Mouse (Mus musculus) liver, embryonic 14.5 days (tissue): ENCODE measurements around the gene Timm50. TPM values are rescaled to one million over a fixed set of nuclear protein-coding genes. Genes with fewer than 3 reads are reported as not detected.

Experiments used
- ATAC-seq: fragments of 200-750 bp; cut with Nextera tagmentation; 2 replicates; pipeline ENCODE4 v1.8.0; 2017; ENCODE audit warnings: moderate number of reproducible peaks, mild to moderate bottlenecking, moderate library complexity; ENCODE audit not compliant: insufficient read depth
- DNase-seq, 3 experiments: peaks; one replicate each; pipeline ENCODE4 v3.0.0-alpha.2; 2012 to 2013; ENCODE audit warnings: low read depth in 3 of 3, low spot score in 3 of 3
- H3K27ac ChIP-seq: fragments of 300-500 bp; sonication (generic); 2 replicates; pipeline ENCODE4 v1.5.1; 2014; ENCODE audit warnings: moderate library complexity, mild to moderate bottlenecking, control low read depth, inconsistent platforms
- H3K27me3 ChIP-seq: fragments of 300-500 bp; sonication (generic); 2 replicates; pipeline ENCODE4 v1.6.1; 2014; ENCODE audit warnings: mild to moderate bottlenecking, low read length, moderate library complexity; ENCODE audit not compliant: control insufficient read depth, insufficient read depth
- H3K36me3 ChIP-seq: fragments of 300-500 bp; sonication (generic); replicated peaks from 2 replicates; pipeline ENCODE4 v1.6.1; 2014; ENCODE audit warnings: low read depth; ENCODE audit not compliant: control insufficient read depth, insufficient read depth
- H3K4me1 ChIP-seq, 2 experiments: fragments of 200-500 bp in 1 of 2; fragments of 300-500 bp in 1 of 2; sonication (generic) in 1 of 2; replicated peaks; 2 replicates each; pipeline ENCODE4 v1.6.1; 2012 to 2014; ENCODE audit warnings: antibody characterized with exemption in 1 of 2, inconsistent platforms in 1 of 2, low read length in 1 of 2; ENCODE audit not compliant: control insufficient read depth in 2 of 2, insufficient read depth in 2 of 2
- H3K4me2 ChIP-seq: fragments of 300-500 bp; sonication (generic); 2 replicates; pipeline ENCODE4 v1.6.1; 2014; ENCODE audit warnings: low read depth, mild to moderate bottlenecking, control low read depth, moderate library complexity
- H3K4me3 ChIP-seq, 2 experiments: fragments of 200-500 bp in 1 of 2; fragments of 300-500 bp in 1 of 2; sonication (generic) in 1 of 2; 2 replicates each; pipeline ENCODE4 v1.5.1; 2012 to 2014; ENCODE audit warnings: low read depth in 2 of 2, low read length in 2 of 2, mild to moderate bottlenecking in 2 of 2, control low read depth in 1 of 2, inconsistent platforms in 1 of 2, moderate library complexity in 1 of 2; ENCODE audit not compliant: insufficient read depth in 1 of 2
- H3K9ac ChIP-seq: fragments of 300-500 bp; sonication (generic); replicated peaks from 2 replicates; pipeline ENCODE4 v1.6.1; 2014; ENCODE audit warnings: mild to moderate bottlenecking, control low read depth, moderate library complexity
- H3K9me3 ChIP-seq: fragments of 300-500 bp; sonication (generic); 2 replicates; pipeline ENCODE4 v1.6.1; 2016; ENCODE audit warnings: low read length, mixed read lengths; ENCODE audit not compliant: control insufficient read depth
- CTCF ChIP-seq: IDR thresholded peaks from 2 replicates; pipeline ENCODE4 v1.5.1; 2016; ENCODE audit warnings: antibody characterized with exemption, low read depth, control low read depth
- EP300 ChIP-seq: IDR thresholded peaks from 2 replicates; pipeline ENCODE4 v1.6.1; 2016; ENCODE audit warnings: antibody characterized with exemption, low read depth
- WGBS: fragments of 180-500 bp; shearing (Covaris S2); extraction: QIAGEN DNeasy Blood & Tissue Kit; methylation state at CpG from one replicate; pipeline ENCODE4 v1.1.7; 2014; ENCODE audit not compliant: insufficient replicate concordance; 5-methylcytosine and 5-hydroxymethylcytosine counted together
- polyA plus RNA-seq, 2 experiments: library from polyadenylated mRNA; depleted of rRNA in 1 of 2; stranded (reverse) in 1 of 2; unstranded in 1 of 2; fragments of >200 nt; fragmentation: Nextera tagmentation in 1 of 2; extraction: Ambion mirVana in 1 of 2; gene quantifications; 2 replicates each; pipeline versions ENCODE4 v1.2.1 to v1.2.3; 2012 to 2014

Gene Timm50
- polyA plus RNA-seq, 2 experiments, result 45.4 to 91.1 TPM

DNA sequence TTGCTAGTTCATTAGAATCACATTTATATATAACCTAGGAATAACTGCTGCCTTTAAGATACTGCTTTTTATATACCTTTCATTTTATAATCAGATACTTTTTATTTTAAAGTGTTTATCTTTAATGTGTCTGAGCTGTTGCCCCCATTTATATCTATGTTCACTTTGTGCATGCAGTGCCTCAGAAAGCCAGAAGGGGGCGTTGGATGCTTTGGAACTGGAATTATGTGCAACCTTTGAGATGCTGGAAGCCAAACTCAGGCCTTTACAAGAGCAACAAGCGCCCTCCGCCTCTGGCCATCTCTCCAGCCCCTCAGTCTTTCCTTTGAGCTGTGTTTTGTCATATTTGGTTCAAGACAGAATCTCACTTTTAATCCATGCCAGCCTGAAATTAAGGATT is 40.1 kb downstream of the Timm50 start:
- no peaks in the 10 kb centered on the region for H3K36me3 ChIP-seq
- TF ChIP-seq EP300, result no peak
- peak; percentile 44 for TF ChIP-seq CTCF
- H3K9me3 ChIP-seq, result no peaks in the 10 kb centered on the region
- H3K4me1 ChIP-seq, result peaks cover 0 to 2% of the 10 kb centered on the region in 2 experiments; a peak in 1 of 4 replicates
- no peak overlapping the region for H3K4me3 ChIP-seq
- no peak overlapping the region for H3K9ac ChIP-seq
- peaks cover 13% of the 10 kb centered on the region for H3K27me3 ChIP-seq
- ATAC-seq (no peak), DNase-seq (no peak)
- no peak overlapping the region for H3K27ac ChIP-seq
- H3K4me2 ChIP-seq, result no peak overlapping the region
- WGBS, result 65% methylated on average over 3 of the region's 3 CpGs

GRCm38 (mm10) chr7:28269355-28269754 is 42.5 kb downstream of the Timm50 start:
- H3K4me3 ChIP-seq, result no peak overlapping the region
- ATAC-seq (no peak), DNase-seq (no peak)
- H3K9me3 ChIP-seq, result no peaks in the 10 kb centered on the region
- H3K4me1 ChIP-seq, result peaks cover 0 to 2% of the 10 kb centered on the region in 2 experiments; a peak in 1 of 4 replicates
- peaks cover 13% of the 10 kb centered on the region for H3K27me3 ChIP-seq
- TF ChIP-seq EP300 (no peak), CTCF (peak; percentile 49)
- H3K9ac ChIP-seq, result no peak overlapping the region
- H3K36me3 ChIP-seq, result no peaks in the 10 kb centered on the region
- no peak overlapping the region for H3K4me2 ChIP-seq
- WGBS, result 83% methylated on average over 12 of the region's 12 CpGs
- H3K27ac ChIP-seq, result no peak overlapping the region

DNA sequence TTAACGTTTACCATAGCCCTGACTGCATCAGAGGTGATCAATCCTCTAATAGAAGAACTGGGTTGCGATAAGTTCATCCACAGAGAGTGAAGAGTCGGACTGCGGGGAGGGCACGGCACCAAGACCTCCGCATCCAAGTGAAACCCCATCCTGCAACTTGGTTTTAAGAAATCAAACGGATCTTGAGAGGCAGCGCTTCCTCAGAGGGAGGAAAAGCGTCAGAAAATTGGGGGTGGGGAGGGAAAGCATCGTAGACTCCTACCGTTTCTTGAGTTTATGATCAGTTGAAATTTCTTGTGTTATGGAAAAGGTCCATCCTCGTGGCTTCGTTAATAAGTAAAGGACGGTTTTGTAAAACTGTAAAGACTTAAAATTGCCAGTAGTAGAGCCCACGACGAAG is 43.3 kb downstream of the Timm50 start:
- no peak overlapping the region for H3K27ac ChIP-seq
- peak overlapping the region; percentile 36 to 62 for H3K4me3 ChIP-seq
- ATAC-seq (no peak), DNase-seq (no peak)
- no peak overlapping the region; the same call in 1 of the 2 replicates for H3K9ac ChIP-seq
- H3K36me3 ChIP-seq, result no peaks in the 10 kb centered on the region
- peak overlapping the region; percentile 61 for H3K4me2 ChIP-seq
- peaks cover 13% of the 10 kb centered on the region for H3K27me3 ChIP-seq
- 30% methylated on average over 16 of the region's 16 CpGs for WGBS
- no peaks in the 10 kb centered on the region for H3K9me3 ChIP-seq
- TF ChIP-seq CTCF (no peak), EP300 (no peak)
- H3K4me1 ChIP-seq, result peaks cover 0 to 2% of the 10 kb centered on the region in 2 experiments; a peak in 1 of 4 replicates

DNA sequence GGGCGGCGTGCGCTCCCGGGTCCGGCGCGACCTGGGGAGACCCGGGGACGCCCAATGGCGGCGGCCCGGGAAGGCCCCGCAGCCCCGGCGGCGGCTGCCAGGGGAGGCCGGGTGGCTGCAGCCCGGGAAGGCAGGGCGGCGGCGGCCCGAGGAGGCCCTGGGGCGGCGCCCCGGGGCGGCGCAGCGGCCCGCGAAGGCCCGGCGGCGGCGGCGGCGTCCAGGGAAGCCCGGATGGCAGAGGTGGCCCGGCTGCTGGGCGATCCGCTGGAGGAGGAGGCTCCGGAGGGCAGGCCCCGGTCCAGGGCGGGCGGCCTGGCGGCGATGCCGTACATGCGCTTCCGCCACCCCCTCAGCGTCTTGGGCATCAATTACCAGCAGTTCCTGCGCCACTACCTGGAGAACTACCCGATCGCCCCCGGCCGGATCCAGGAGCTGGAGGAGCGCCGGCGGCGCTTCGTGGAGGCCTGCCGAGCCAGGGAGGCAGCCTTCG is 43.8 kb downstream of the Timm50 start:
- peaks cover 0 to 2% of the 10 kb centered on the region in 2 experiments; a peak in 1 of 4 replicates for H3K4me1 ChIP-seq
- H3K4me3 ChIP-seq, result peak overlapping the region; percentile 54 to 62
- H3K36me3 ChIP-seq, result no peaks in the 10 kb centered on the region
- H3K27ac ChIP-seq, result no peak overlapping the region
- peaks cover 13% of the 10 kb centered on the region for H3K27me3 ChIP-seq
- H3K4me2 ChIP-seq, result peak overlapping the region; percentile 61
- DNase-seq (no peak), ATAC-seq (peak; percentile 31; the same call in 1 of the 2 replicates)
- peak overlapping the region; percentile 55 for H3K9ac ChIP-seq
- WGBS, result under 1% methylated on average over 43 of the region's 62 CpGs
- TF ChIP-seq CTCF (no peak), EP300 (no peak)
- H3K9me3 ChIP-seq, result no peaks in the 10 kb centered on the region

GRCm38 (mm10) chr7:28267129-28268041 is 44.5 kb downstream of the Timm50 start, which contains the start of gene Eid2:
Eid2 (plus strand) TSS chr7:28267881.
- 5% methylated on average over 57 of the region's 57 CpGs for WGBS
- H3K36me3 ChIP-seq, result no peaks in the 10 kb centered on the region
- no peak within 1 kb of the TSS for H3K27ac ChIP-seq
- ATAC-seq, result peak; percentile 59; the same call in 1 of the 2 replicates
- TF ChIP-seq EP300 (no peak), CTCF (peak; percentile 17; the same call in 1 of the 2 replicates)
- peak within 1 kb of the TSS; percentile 54 to 62 for H3K4me3 ChIP-seq
- peak within 1 kb of the TSS; percentile 55 for H3K9ac ChIP-seq
- peaks cover 0 to 2% of the 10 kb centered on the region in 2 experiments; a peak in 1 of 4 replicates for H3K4me1 ChIP-seq
- peak in 1 of 3 experiments; percentile 20 for DNase-seq
- H3K27me3 ChIP-seq, result peaks cover 13% of the 10 kb centered on the region
- H3K9me3 ChIP-seq, result no peaks in the 10 kb centered on the region
- H3K4me2 ChIP-seq, result peak within 1 kb of the TSS; percentile 61
